Mouse (Mus musculus) kidney, embryonic 16.5 days (tissue): ENCODE results near the gene Pola1. TPM values are rescaled to one million over a fixed set of nuclear protein-coding genes. Genes with fewer than 3 reads are reported as not detected.
"Not testable (repeated sequence)": the region's sequence is repeated elsewhere in the genome, so short reads cannot be mapped to it uniquely, and the experiment has no call there.

ENCODE experiments used
- ATAC-seq: fragments of 200-750 bp; cut with Nextera tagmentation; 2 replicates; pipeline ENCODE4 v1.8.0; 2017; ENCODE audit warnings: moderate TSS enrichment; ENCODE audit not compliant: low FRiP score, low TSS enrichment
- H3K27ac ChIP-seq: fragments of 300-500 bp; sonication (generic); 2 replicates; pipeline ENCODE4 v1.5.1; 2014; ENCODE audit warnings: low read length
- H3K27me3 ChIP-seq: fragments of 300-500 bp; sonication (generic); 2 replicates; pipeline ENCODE4 v1.6.1; 2014; ENCODE audit warnings: low read length, control low read depth, mixed read lengths; ENCODE audit not compliant: insufficient read depth
- H3K36me3 ChIP-seq: fragments of 300-500 bp; sonication (generic); 2 replicates; pipeline ENCODE4 v1.6.1; 2014; ENCODE audit warnings: low read length, control low read depth, mixed read lengths; ENCODE audit not compliant: insufficient read depth
- H3K4me1 ChIP-seq: fragments of 300-500 bp; sonication (generic); 2 replicates; pipeline ENCODE4 v1.6.1; 2014; ENCODE audit warnings: low read length, control low read depth, mixed read lengths; ENCODE audit not compliant: insufficient read depth
- H3K4me2 ChIP-seq: fragments of 300-500 bp; sonication (generic); replicated peaks from 2 replicates; pipeline ENCODE4 v1.6.1; 2014; ENCODE audit warnings: low read depth, low read length
- H3K4me3 ChIP-seq: fragments of 300-500 bp; sonication (generic); 2 replicates; pipeline ENCODE4 v1.5.1; 2014; ENCODE audit warnings: mild to moderate bottlenecking, low read length
- H3K9ac ChIP-seq: fragments of 300-500 bp; sonication (generic); replicated peaks from 2 replicates; pipeline ENCODE4 v1.6.1; 2014; ENCODE audit warnings: low read length
- H3K9me3 ChIP-seq: fragments of 300-500 bp; sonication (generic); 2 replicates; pipeline ENCODE4 v1.6.1; 2016; ENCODE audit warnings: low read length, control low read depth
- WGBS: fragments of 180-500 bp; shearing (Covaris S2); extraction: QIAGEN DNeasy Blood & Tissue Kit; methylation state at CpG from one replicate; pipeline ENCODE4 v1.1.7; 2014; 5-methylcytosine and 5-hydroxymethylcytosine counted together
- polyA plus RNA-seq: library from polyadenylated mRNA; unstranded; fragments of >200 nt; fragmentation: Nextera tagmentation; extraction: Ambion mirVana; gene quantifications from 2 replicates; pipeline ENCODE4 v1.2.1, GENCODE M21; 2015

The Pola1 gene
- polyA plus RNA-seq, 1 experiment from 2014 or later = 20.5 TPM

- no peaks in the 10 kb centered on the region for H3K36me3 ChIP-seq
- no peak overlapping the region for H3K4me3 ChIP-seq
- WGBS = 85% methylated on average over 6 of the region's 6 CpGs
- no peak overlapping the region for H3K9ac ChIP-seq
- no peak overlapping the region for H3K27ac ChIP-seq
- no peak for ATAC-seq
- H3K4me2 ChIP-seq = no peak overlapping the region
- H3K9me3 ChIP-seq = no peaks in the 10 kb centered on the region
- H3K4me1 ChIP-seq = no peaks in the 10 kb centered on the region
- no peaks in the 10 kb centered on the region for H3K27me3 ChIP-seq
Measured at GRCm38 (mm10) chrX:93497597-93497996, 134.4 kb downstream of the Pola1 start.

GRCm38 (mm10) chrX:93465711-93466110, 166.2 kb downstream of the Pola1 start:
- H3K36me3 ChIP-seq = no peaks in the 10 kb centered on the region
- no peaks in the 10 kb centered on the region for H3K4me1 ChIP-seq
- H3K4me2 ChIP-seq = no peak overlapping the region
- no peaks in the 10 kb centered on the region for H3K27me3 ChIP-seq
- WGBS = 48% methylated on average over 1 of the region's 1 CpGs
- no peak overlapping the region for H3K4me3 ChIP-seq
- ATAC-seq = no peak
- H3K27ac ChIP-seq = no peak overlapping the region
- H3K9ac ChIP-seq = no peak overlapping the region
- no peaks in the 10 kb centered on the region for H3K9me3 ChIP-seq

- Histone ChIP-seq H3K4me2 (no peak overlapping the region), H3K36me3 (no peaks in the 10 kb centered on the region), H3K4me1 (no peaks in the 10 kb centered on the region), H3K9ac (no peak overlapping the region), H3K27ac (no peak overlapping the region), H3K9me3 (no peaks in the 10 kb centered on the region), H3K27me3 (no peaks in the 10 kb centered on the region; the same call in 1 of the 2 replicates), H3K4me3 (no peak overlapping the region)
- WGBS = 69% methylated on average over 6 of the region's 6 CpGs
- no peak for ATAC-seq
Measured at GRCm38 (mm10) chrX:93429738-93430260, 202.2 kb downstream of the Pola1 start.

- Histone ChIP-seq H3K4me2 (no peak overlapping the region), H3K9ac (no peak overlapping the region), H3K4me3 (no peak overlapping the region), H3K4me1 (no peaks in the 10 kb centered on the region), H3K9me3 (no peaks in the 10 kb centered on the region), H3K27me3 (no peaks in the 10 kb centered on the region; the same call in 1 of the 2 replicates), H3K27ac (no peak overlapping the region), H3K36me3 (no peaks in the 10 kb centered on the region)
- 85% methylated on average over 9 of the region's 9 CpGs for WGBS
- ATAC-seq = no peak
Measured at GRCm38 (mm10) chrX:93428956-93429737, 202.8 kb downstream of the Pola1 start.

- not testable (repeated sequence) for H3K36me3 ChIP-seq, ATAC-seq
Measured at GRCm38 (mm10) chrX:93400871-93401270, 231.1 kb downstream of the Pola1 start.

GRCm38 (mm10) chrX:93397089-93397488, 234.9 kb downstream of the Pola1 start:
- H3K4me2 ChIP-seq = no peak overlapping the region
- 74% methylated on average over 3 of the region's 3 CpGs for WGBS
- H3K9ac ChIP-seq = no peak overlapping the region
- H3K4me3 ChIP-seq = no peak overlapping the region
- H3K27me3 ChIP-seq = no peaks in the 10 kb centered on the region
- no peak overlapping the region for H3K27ac ChIP-seq
- ATAC-seq = no peak
- no peaks in the 10 kb centered on the region for H3K36me3 ChIP-seq
- no peaks in the 10 kb centered on the region for H3K4me1 ChIP-seq
- H3K9me3 ChIP-seq = no peaks in the 10 kb centered on the region

More at GRCm38 (mm10) chrX:93400871-93401270, 231.1 kb downstream of the Pola1 start:
- not testable (repeated sequence) for H3K27me3 ChIP-seq, H3K4me2 ChIP-seq, H3K4me1 ChIP-seq, H3K9ac ChIP-seq, H3K9me3 ChIP-seq, H3K27ac ChIP-seq, H3K4me3 ChIP-seq

- Histone ChIP-seq H3K4me2 (no peak overlapping the region), H3K9ac (no peak overlapping the region), H3K9me3 (no peaks in the 10 kb centered on the region), H3K27me3 (no peaks in the 10 kb centered on the region), H3K4me1 (no peaks in the 10 kb centered on the region), H3K36me3 (no peaks in the 10 kb centered on the region), H3K27ac (no peak overlapping the region), H3K4me3 (no peak overlapping the region)
- ATAC-seq = no peak
- WGBS = 86% methylated on average over 9 of the region's 9 CpGs
Measured at GRCm38 (mm10) chrX:93377285-93377972, 254.5 kb downstream of the Pola1 start.

- H3K4me2 ChIP-seq = no peak overlapping the region
- H3K9ac ChIP-seq = no peak overlapping the region
- no peak for ATAC-seq
- H3K4me1 ChIP-seq = no peaks in the 10 kb centered on the region
- no peaks in the 10 kb centered on the region for H3K36me3 ChIP-seq
- H3K27ac ChIP-seq = no peak overlapping the region
- H3K4me3 ChIP-seq = no peak overlapping the region
- H3K9me3 ChIP-seq = no peaks in the 10 kb centered on the region
- WGBS = 61% methylated on average over 1 of the region's 1 CpGs
- H3K27me3 ChIP-seq = no peaks in the 10 kb centered on the region; the same call in 1 of the 2 replicates
Measured at GRCm38 (mm10) chrX:93373503-93373902, 258.5 kb downstream of the Pola1 start.

GRCm38 (mm10) chrX:93369708-93370107, 262.2 kb downstream of the Pola1 start:
- Histone ChIP-seq H3K4me3 (no peak overlapping the region), H3K9ac (no peak overlapping the region), H3K4me2 (no peak overlapping the region), H3K27me3 (no peaks in the 10 kb centered on the region; the same call in 1 of the 2 replicates), H3K9me3 (no peaks in the 10 kb centered on the region), H3K4me1 (no peaks in the 10 kb centered on the region), H3K36me3 (no peaks in the 10 kb centered on the region), H3K27ac (no peak overlapping the region)
- WGBS = 79% methylated on average over 1 of the region's 1 CpGs
- ATAC-seq = no peak

GRCm38 (mm10) chrX:93368211-93368610, 263.7 kb downstream of the Pola1 start:
- no peaks in the 10 kb centered on the region for H3K9me3 ChIP-seq
- H3K9ac ChIP-seq = no peak overlapping the region
- H3K27ac ChIP-seq = no peak overlapping the region
- no peak for ATAC-seq
- WGBS = 85% methylated on average over 3 of the region's 3 CpGs
- H3K4me1 ChIP-seq = no peaks in the 10 kb centered on the region
- H3K27me3 ChIP-seq = no peaks in the 10 kb centered on the region; the same call in 1 of the 2 replicates
- no peaks in the 10 kb centered on the region for H3K36me3 ChIP-seq
- H3K4me2 ChIP-seq = no peak overlapping the region
- H3K4me3 ChIP-seq = no peak overlapping the region
